Mouse (Mus musculus): ENCODE data around the gene Cdh24.

DNA sequence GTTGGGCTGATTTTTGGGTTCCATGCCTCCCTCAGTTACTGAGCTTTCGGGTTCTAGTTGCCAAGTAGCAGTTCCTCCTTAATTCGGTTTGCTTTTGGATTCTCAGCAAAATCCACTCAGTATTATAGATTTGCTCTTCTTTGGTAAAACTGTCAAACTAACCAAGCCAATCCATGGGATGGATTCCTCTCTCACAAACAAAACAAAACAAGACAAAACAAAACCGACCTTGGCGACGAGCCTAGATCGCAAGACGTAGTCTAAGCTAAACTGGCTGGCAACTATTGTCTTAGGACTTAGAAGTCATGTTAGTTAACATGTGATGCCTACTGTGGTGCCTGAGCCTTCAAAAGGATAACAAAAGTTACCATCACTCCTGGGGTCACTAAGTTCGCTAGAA lies 37.5 kb downstream of the Cdh24 start:
- TF ChIP-seq CTCF (IDR thresholded peaks at IDR 0.05) (no peak), POLR2A (IDR thresholded peaks at IDR 0.05; ENCODE audit: insufficient read depth, low read depth, low read length) (no peak), EP300 (IDR thresholded peaks at IDR 0.05; ENCODE audit: insufficient read depth, low read depth, low read length) (no peak)
